Mouse (Mus musculus) right cerebral cortex, postnatal 4 days (tissue): ENCODE measurements around the gene Mrpl24.

Experiments used
- DNase-seq: peaks from one replicate; pipeline ENCODE4 v3.0.0-alpha.2; 2022

Mrpl24 gene

DNA sequence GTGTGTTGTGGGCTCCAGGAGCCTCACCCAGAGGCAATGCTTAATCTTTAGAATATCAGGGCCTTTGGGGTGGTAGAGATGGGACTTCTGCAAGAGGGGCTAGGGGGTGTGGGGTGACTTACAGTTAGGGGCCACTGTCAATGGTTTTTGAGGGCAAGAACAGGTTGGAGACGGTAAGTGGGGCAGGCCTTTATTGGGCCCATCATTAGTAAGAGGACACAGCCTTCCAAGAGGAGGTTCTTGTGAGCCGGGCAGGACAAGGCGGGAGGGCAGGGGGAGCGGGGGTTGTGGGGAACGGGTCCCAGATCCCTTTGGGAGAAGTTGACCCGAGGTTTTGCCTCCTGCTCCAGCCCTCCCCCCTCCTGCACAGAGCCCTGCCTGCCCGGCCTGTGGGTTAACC, 5.8 kb upstream of the Mrpl24 start:
- no peak for DNase-seq

GRCm38 (mm10) chr3:87913891-87914290, 5.4 kb upstream of the Mrpl24 start:
- no peak for DNase-seq

DNA sequence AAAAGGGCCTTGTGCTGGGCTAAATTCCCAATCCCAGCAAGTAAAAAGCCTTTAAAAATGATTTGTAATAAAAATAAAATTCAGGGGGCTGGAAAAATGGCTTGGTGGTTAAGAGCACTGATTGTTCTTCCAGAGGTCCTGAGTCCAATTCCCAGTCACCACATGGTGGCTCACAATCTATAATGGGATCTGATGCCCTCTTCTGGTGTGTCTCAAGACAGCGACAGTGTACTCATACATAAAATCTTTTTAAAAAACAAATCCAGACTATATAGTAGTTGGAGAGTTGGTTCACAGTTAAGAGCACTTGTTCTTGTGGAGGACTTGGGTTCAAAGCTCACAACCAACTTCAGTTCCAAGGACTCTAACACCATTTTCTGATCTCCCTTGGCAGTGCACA, 2.3 kb upstream of the Mrpl24 start:
- DNase-seq: no peak

DNA sequence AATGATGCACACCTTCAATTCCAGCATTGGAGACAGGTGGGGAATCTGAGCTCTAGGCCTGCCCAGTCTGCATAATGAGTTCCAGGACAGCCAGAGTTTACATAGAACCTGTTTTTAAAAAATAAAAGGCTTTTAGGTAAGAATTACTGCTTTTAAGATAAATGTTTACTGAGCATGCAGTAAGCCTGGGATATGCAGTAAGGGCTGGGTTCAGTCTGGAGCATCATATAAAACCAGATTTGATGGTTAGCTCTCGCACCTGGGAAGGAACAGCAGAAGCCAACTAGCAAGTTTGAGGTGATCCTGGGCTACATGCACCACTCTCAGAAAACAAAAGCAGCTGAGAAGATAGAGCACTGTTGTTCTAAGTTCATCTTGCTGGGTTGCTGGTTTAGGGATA, 755 bp upstream of the Mrpl24 start:
- no peak for DNase-seq

DNA sequence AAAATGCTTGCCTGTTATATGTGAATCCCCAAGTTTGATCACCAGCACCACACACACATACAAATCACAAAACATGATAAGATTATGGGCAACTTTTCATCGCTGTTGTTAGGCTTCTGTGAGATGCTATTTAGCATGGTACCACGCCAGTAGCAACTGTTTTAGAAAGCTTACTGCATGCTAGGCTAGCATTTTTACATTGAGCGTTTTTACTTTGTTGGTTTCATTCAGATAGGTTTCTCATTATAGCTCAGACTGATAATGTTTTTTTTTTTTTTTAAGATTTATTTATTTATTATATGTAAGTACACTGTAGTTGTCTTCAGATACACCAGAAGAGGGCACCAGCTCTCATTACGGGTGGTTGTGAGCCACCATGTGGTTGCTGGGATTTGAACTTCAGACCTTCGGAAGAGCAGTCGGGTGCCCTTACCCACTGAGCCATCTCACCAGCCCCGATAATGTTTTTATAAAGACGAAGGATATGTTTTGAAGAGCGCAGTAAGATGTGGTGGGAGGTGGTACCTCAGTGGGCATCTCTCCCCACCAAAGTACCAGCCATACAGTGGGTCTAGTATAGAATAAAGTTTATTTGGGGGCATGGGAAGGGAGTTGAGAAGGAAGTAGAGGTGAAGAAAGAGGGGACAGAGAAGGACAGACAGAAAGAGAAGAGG, 1.1 kb downstream of the Mrpl24 start:
- no peak for DNase-seq

GRCm38 (mm10) chr3:87924996-87925395, 5.7 kb downstream of the Mrpl24 start:
- no peak for DNase-seq

DNA sequence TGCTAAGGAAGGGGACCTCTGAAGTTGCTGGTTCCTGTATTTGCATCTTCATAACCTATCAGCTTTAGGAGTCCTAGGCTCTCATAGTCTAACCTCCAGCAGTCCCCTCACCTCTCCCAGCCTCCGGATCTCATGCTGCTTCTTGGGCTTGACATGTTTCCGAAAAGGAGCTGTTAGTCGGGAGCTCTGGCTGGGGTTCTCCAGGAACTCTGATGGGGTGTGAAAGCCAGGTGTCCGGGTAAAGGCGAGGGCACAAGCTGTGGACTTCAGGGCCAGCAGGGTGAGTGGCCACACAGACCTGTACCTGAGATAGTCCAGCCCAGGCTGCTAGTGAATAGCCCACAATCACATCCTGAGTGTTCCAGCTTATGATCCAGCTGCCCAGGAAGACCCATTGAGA, 8.1 kb downstream of the Mrpl24 start:
- no peak for DNase-seq

- DNase-seq: no peak
Measured at GRCm38 (mm10) chr3:87929341-87930077, 10.2 kb downstream of the Mrpl24 start.

GRCm38 (mm10) chr3:87930078-87930795, 10.9 kb downstream of the Mrpl24 start, which contains the start of the genes Isg20l2 and Rrnad1:
Isg20l2 (plus strand) TSS chr3:87930314.
Rrnad1 (minus strand) TSS chr3:87930717.
- peak; percentile 97 for DNase-seq

DNA sequence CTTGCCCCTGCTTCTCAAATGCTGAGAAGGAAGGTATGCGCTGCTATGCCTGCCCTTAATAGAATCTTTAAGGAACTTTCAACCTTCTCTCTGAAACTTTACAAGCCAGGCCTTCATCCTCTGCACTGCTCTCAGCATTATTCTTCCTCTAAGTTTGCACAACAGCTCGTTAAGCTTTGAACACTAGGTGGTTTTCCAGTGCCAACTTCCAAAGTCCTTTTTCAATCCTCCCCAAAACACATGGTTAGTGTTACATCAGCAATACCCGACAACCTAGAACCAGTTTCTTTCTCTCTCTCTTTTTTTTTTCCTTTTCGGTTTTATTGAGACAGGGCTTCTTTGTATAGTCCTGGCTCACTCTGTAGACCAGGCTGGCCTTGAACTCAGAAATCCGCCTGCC, 14.7 kb downstream of the Mrpl24 start:
- no peak for DNase-seq

GRCm38 (mm10) chr3:87934501-87934900, 15.2 kb downstream of the Mrpl24 start:
- no peak for DNase-seq

DNA sequence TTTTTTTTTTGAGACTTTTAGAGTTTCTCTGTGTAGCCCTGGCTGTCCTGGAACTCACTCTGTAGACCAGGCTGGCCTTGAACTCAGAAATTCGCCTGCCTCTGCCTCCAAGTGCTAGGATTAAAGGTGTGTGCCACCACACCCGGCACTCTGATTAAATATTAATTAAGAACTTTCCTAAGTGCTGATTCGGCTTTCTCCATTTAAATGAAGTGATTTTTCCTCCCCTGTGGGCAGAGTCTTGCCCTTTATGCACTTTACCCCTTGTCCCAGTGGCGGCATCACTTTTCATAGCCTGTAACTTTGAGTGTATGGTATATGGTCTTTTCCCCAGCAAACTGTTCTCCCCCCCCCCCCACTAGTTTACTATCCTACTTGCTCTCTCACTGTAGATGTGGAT, 15.9 kb downstream of the Mrpl24 start:
- no peak for DNase-seq

DNA sequence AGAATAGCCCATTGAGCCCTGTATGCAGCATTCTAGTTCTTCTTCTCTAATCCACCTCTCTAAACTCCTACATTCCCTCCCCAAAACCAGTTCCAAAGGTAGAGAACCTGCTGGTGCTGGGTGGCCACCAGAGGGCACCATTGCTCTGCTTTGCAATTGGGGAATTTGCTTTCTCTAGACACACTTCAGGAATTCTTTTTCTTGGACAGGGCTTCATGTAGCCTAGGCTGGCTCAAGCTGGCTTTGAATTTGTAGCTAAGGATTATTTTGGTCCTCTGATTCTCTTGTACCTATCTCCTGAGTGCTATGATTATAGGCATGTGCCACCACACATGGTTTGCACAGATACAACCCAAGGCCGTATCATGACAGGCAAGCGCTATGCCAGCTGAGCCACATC, 16.5 kb downstream of the Mrpl24 start:
- peak; percentile 95 for DNase-seq

- DNase-seq: no peak
Measured at GRCm38 (mm10) chr3:87940611-87941010, 21.3 kb downstream of the Mrpl24 start.

GRCm38 (mm10) chr3:87942471-87942870, 23.2 kb downstream of the Mrpl24 start:
- DNase-seq: no peak

DNA sequence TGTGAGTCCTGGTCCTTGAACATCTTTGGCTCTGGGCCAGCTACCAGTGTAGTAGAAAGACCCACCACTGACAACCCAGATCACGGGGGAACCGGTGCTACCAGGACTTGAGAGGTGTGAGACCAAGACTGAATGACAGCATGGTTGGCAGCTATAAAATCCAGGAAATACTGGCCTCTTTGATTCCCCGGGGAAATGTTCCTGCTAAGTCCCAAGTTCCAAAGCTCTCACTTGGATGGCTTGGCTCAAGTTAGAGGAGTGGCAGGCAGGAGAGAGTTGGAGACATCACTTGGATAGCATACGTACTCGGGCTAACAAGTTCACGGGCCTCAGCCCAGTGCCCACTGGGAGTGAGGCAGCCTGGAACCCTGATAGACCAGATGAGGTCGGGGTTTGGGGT, 24.3 kb downstream of the Mrpl24 start:
- no peak for DNase-seq

- DNase-seq: no peak
Measured at GRCm38 (mm10) chr3:87944838-87945600, 25.7 kb downstream of the Mrpl24 start.

DNA sequence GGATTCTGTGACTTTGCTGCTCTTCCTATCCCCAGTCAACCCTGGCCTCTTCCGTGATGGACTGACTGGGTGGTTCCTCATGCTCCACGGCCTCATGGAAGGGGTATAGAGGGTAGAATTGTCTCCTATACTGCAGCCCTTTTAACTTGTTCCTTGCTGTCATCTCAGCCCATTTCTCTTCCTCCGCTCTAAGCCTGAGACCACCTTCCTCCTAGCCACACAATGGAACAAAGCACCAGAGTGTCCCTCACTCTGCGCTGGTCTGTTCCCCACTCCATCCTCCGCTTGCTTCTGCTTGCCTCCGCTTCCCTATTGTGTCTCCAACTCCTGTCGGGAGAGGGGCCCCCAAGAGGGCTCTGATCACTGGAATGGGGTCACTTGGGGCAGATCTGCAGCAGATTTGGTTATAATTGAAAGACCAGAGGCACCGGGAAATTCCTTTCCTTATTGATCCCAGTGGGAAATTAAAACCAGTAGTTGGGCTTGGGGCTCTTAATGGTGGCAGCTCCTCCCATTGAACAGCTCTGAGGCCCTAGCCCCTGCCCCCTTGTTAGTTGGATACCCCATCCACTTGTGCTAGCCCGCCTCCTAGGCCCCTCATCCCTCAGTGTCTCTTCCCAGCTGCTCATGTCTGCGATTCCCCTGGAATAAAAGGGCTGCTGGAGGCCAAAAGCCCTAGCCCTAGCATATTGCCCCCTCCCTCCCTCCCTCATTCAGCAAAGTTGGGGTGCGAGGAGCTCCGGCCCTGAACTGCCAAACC, 26.7 kb downstream of the Mrpl24 start:
- no peak for DNase-seq

- DNase-seq: no peak
Measured at GRCm38 (mm10) chr3:87946541-87946860, 27.2 kb downstream of the Mrpl24 start.

DNA sequence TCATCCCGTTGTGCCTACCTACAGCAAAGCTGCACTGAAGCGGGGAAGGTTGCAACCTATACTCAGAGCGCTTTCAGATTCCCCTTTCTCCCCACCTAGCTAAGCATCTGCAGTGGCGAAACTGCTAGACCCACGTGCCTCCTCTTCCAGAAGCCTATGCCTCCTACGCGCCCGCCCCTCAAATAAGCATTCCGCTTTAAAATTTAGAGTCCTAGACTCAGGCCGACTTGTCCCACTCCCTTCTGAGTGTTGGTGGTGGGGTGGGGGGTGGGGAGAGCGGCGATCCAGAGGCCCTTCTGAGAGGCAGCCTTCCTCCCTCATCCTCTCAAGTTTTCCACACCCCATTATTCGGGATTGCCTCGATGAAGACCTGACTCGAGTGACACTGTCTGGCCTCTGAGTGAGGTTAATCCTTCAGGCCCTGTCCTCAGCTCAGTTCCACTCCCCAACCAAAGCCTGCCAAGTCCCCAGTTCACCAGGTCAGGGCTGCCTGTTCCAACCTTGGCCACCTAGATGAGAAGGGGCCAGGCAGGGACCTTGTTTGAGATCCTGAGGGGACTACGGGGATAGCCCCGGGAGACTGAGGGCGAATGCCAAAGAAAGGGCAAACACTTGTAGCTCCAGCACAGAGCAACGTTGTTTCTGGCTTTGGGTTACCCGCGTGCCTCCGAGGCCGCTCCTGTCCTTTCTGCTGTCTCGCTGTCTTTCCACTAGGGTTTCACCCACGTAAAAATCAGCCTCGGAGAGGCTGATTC, 27.9 kb downstream of the Mrpl24 start:
- no peak for DNase-seq

- DNase-seq: no peak
Measured at GRCm38 (mm10) chr3:87947811-87948199, 28.5 kb downstream of the Mrpl24 start.
